Mouse (Mus musculus) erythroblast, embryonic 14.5 days (primary cell): ENCODE measurements around the gene Arg2. TPM values are rescaled to one million over a fixed set of nuclear protein-coding genes. Genes with fewer than 3 reads are reported as not detected.
A peak's percentile ranks its signal among the peaks of the same experiment; 100 is the strongest.

Experiments used
- H3K27me3 ChIP-seq: 2 replicates; pipeline ENCODE4 v1.6.1; 2012; ENCODE audit warnings: inconsistent platforms; ENCODE audit not compliant: control insufficient read depth
- H3K36me3 ChIP-seq: 2 replicates; pipeline ENCODE4 v1.6.1; 2012; ENCODE audit warnings: mild to moderate bottlenecking, inconsistent platforms; ENCODE audit not compliant: control insufficient read depth
- H3K4me1 ChIP-seq: 2 replicates; pipeline ENCODE4 v1.6.1; 2012; ENCODE audit warnings: inconsistent platforms; ENCODE audit not compliant: control insufficient read depth
- H3K4me3 ChIP-seq: replicated peaks from 2 replicates; pipeline ENCODE3; 2012; ENCODE audit warnings: moderate library complexity, mild to moderate bottlenecking, inconsistent platforms
- H3K9me3 ChIP-seq: 2 replicates; pipeline ENCODE4 v1.6.1; 2012; ENCODE audit warnings: low read length, inconsistent platforms, mixed read lengths; ENCODE audit not compliant: control insufficient read depth
- GATA1 ChIP-seq: IDR thresholded peaks from 2 replicates; pipeline ENCODE4 v1.6.1; 2012; ENCODE audit warnings: low read length, inconsistent platforms, mixed read lengths
- TAL1 ChIP-seq: IDR thresholded peaks from 3 replicates; pipeline ENCODE4 v1.6.1; 2012; ENCODE audit warnings: low read length, inconsistent platforms, mixed read lengths
- polyA plus RNA-seq: library from polyadenylated mRNA; stranded (reverse); fragments of >175 nt; gene quantifications from 2 replicates; pipeline ENCODE4 v1.2.3, GENCODE M21; 2012

Gene Arg2
- polyA plus RNA-seq, 1 experiment = not detected

GRCm38 (mm10) chr12:79190931-79191673 lies 60.5 kb downstream of the Arg2 start:
- Histone ChIP-seq H3K36me3 (peaks cover 35% of the 10 kb centered on the region), H3K9me3 (no peaks in the 10 kb centered on the region), H3K27me3 (no peaks in the 10 kb centered on the region), H3K4me1 (peaks cover 31% of the 10 kb centered on the region), H3K4me3 (peak overlapping the region; percentile 84)
- no peak for TF ChIP-seq TAL1
- no peak; the same call in 1 of the 2 replicates for TF ChIP-seq GATA1

- TF ChIP-seq GATA1 = no peak
- H3K27me3 ChIP-seq = no peaks in the 10 kb centered on the region
- peaks cover 29% of the 10 kb centered on the region for H3K36me3 ChIP-seq
- H3K9me3 ChIP-seq = no peaks in the 10 kb centered on the region
- H3K4me1 ChIP-seq = peaks cover 29% of the 10 kb centered on the region
- H3K4me3 ChIP-seq = peak overlapping the region; percentile 84
Measured at GRCm38 (mm10) chr12:79191701-79192100, 61.1 kb downstream of the Arg2 start.

GRCm38 (mm10) chr12:79192193-79192592 lies 61.6 kb downstream of the Arg2 start, which contains the start of gene Rdh11:
Gene Rdh11, minus strand, starts transcription at chr12:79192293.
- no peak for TF ChIP-seq TAL1
- TF ChIP-seq GATA1 = no peak
- Histone ChIP-seq H3K4me1 (peaks cover 31% of the 10 kb centered on the region), H3K4me3 (peak within 1 kb of the TSS; percentile 84), H3K27me3 (no peaks in the 10 kb centered on the region), H3K9me3 (no peaks in the 10 kb centered on the region), H3K36me3 (peaks cover 24% of the 10 kb centered on the region)

- H3K27me3 ChIP-seq = no peaks in the 10 kb centered on the region
- no peak overlapping the region for H3K4me3 ChIP-seq
- H3K36me3 ChIP-seq = peaks cover 12% of the 10 kb centered on the region
- H3K9me3 ChIP-seq = no peaks in the 10 kb centered on the region
- TF ChIP-seq GATA1 = no peak
- TF ChIP-seq TAL1 = no peak
- peaks cover 29% of the 10 kb centered on the region for H3K4me1 ChIP-seq
Measured at GRCm38 (mm10) chr12:79193441-79193840, 62.9 kb downstream of the Arg2 start.

- Histone ChIP-seq H3K36me3 (no peaks in the 10 kb centered on the region), H3K27me3 (no peaks in the 10 kb centered on the region), H3K4me1 (peaks cover 3% of the 10 kb centered on the region), H3K4me3 (no peak overlapping the region), H3K9me3 (no peaks in the 10 kb centered on the region)
- TF ChIP-seq GATA1 (no peak), TAL1 (no peak)
Measured at GRCm38 (mm10) chr12:79197105-79197504, 66.5 kb downstream of the Arg2 start.

GRCm38 (mm10) chr12:79201882-79202281 lies 71.3 kb downstream of the Arg2 start:
- H3K4me1 ChIP-seq = peaks cover 2% of the 10 kb centered on the region
- H3K36me3 ChIP-seq = no peaks in the 10 kb centered on the region
- no peak overlapping the region for H3K4me3 ChIP-seq
- TF ChIP-seq GATA1 (no peak), TAL1 (no peak)
- no peaks in the 10 kb centered on the region for H3K9me3 ChIP-seq
- peaks cover 3% of the 10 kb centered on the region; the same call in 1 of the 2 replicates for H3K27me3 ChIP-seq

Other genes starting within 250 kb of the Arg2 start
- 8.1 and 8.2 TPM in 2 replicates for gene Plek2, start 223.8 kb upstream of the Arg2 start, polyA plus RNA-seq
- gene Tmem229b, start 123.2 kb upstream of the Arg2 start, polyA plus RNA-seq = 0.02 and 0.06 TPM in 2 replicates
- gene Plekhh1, start 101.6 kb upstream of the Arg2 start, polyA plus RNA-seq = not detected in 2 replicates
- 0.08 TPM in 1 of 2 replicates, not detected in the other for gene Pigh, start 41.1 kb upstream of the Arg2 start, polyA plus RNA-seq
- gene Vti1b, start 41.9 kb downstream of the Arg2 start, polyA plus RNA-seq = 2.5 and 2.7 TPM in 2 replicates
- gene Rdh11, start 61.5 kb downstream of the Arg2 start, polyA plus RNA-seq = 0.08 and 0.22 TPM in 2 replicates
- gene Rdh12, start 78.1 kb downstream of the Arg2 start, polyA plus RNA-seq = 0.04 TPM in 1 of 2 replicates, not detected in the other
- 0.32 and 0.85 TPM in 2 replicates for gene Zfyve26, start 165.5 kb downstream of the Arg2 start, polyA plus RNA-seq
- 0.06 TPM in 2 replicates for gene Rad51b, start 166.5 kb downstream of the Arg2 start, polyA plus RNA-seq